Mouse (Mus musculus) kidney, postnatal 36 days (tissue): ENCODE measurements at regions not wholly inside any gene's neighbourhood (a gene's known extent, or its start where the extent isn't known, plus 50 kb on each side); places are given as distances from the start of the nearest gene placed in this dataset.

Experiments used
- DNase-seq, 2 experiments: peaks; one replicate each; pipeline ENCODE4 v3.0.0; 2021 to 2022; ENCODE audit warnings: mixed read lengths in 2 of 2

DNA sequence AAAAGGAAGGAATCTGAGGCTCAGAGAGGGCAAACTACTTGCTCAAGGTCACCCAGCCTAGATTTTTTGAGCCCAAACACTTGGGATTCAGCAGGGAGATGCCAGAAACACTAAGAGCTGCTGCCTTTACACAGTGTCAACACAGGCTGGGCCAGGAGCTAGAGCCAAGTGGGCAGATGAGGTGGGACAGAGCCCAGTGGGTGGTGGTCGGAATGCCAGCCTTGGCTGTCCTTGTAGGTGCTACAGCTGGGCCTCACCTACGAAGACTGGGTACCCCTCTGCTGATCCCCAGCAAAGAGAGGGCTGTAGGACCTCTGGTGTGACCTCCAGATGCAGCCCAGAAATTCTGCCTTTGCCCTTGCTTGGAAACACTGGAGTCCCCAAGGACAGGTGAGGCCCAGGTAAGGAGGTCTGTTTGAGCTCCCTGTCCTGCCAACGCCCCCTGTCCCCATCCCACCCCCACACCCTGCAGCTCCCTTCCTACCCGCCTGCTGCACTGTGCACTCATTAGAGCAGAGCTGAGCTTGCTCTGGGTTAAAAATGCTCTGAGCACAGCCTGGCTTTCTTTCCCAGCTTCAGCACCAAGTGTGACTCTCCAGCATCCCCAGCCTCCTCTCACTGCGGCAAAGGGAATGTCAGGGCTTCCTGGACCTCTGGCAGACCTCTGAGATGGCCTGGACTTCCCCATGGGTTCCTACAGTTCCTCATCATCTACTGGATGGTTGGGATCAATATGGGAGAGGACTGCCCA, 76.2 kb downstream of the Cstad start:
- no peak for DNase-seq

DNA sequence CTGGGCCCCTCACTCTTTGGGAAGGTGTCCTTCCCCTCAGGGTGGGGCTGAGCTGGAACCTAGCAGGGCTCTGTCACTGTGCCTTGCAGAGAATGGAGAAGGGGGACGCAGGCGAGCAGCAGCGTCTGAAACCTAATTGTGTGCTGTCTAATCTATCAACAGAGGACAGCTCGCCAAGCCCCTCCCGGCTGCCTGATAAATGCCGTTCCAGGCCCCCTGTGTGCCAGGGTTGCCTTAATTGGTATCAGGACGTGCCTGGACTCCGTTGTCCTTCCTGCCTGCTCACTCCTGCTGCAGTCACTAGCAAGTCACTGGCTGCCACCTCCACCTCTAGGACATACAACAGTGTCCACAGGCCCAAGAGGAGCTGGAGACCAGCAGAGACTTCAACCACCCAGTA, 72.6 kb downstream of the Cstad start:
- no peak for DNase-seq

DNA sequence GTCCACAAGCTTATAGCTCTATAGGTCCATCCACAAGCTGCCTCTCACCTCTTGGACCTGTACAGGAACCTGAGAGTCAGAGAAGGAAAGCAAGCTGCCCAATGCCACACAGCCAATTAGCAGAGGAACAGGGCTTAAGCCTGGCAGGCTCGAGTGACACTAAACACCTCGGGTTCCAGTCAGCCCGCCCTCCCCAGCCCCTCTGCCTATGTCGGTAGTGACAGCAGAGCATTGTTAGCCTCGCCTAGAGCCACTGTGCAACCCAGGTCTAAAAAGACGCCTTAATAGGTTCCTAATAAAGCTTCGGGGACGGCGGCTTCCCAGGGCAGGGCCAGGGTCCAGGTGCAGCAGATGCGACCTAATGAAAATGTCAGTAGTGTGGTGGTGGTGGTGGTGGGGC, 66.3 kb downstream of the Cstad start:
- no peak for DNase-seq

DNA sequence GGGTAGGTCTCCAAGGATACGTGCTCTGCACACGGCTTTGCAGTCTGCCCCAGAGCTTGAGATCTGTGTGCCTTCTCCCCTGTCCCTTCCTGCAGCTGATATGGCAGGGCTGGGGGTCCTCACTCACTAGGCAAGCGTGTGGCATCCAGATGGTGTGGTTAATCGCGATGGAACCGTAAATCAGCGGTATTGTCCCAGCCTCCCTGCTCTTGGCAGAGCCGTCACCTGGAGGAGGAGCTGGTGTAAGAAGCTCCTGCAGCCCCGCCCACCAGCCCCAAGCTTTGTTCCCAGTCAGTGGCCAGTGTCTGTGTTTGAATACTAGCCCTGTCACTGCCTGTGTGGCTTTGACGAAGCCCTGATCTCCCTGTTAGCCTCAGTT, 65.8 kb downstream of the Cstad start:
- peak in 1 of 2 experiments; percentile 49 for DNase-seq

DNA sequence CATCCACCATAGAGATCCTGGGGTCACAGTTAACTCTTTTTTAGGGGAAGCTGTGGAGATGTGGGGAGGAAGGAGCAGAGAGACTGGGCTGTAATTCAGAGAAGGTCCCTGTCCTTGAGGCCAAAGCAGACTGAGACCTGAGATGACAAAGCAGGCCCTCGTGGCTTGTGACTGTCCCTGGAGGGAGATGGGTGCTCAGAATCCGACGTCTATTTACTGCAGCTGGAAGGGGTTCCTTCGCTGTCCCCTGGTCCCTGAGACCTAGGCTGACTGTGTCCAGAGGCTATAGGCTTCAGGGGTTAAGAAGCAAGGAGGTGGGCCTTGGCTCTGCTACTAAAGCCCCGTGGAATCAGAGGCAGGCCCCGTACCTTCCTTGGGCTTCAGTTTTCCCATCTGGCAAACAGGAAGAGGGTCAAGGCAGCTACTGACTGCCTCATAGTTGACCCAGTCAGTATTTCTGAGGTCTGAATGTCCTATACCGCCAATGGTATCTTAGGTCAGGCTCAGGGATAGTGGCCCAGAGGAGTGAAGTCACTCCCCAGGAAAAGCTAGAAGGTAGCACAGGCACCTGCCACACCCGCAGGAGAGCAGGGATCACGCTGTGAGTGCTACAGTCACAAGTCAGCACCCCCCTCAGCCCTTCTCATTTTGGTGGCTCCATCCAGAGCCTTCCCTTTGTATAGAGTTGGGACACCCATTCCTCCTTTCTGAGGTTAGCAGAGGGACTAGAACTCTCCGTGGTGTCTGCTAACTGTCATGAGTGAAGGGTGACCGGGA, 65.2 kb downstream of the Cstad start:
- no peak for DNase-seq

DNA sequence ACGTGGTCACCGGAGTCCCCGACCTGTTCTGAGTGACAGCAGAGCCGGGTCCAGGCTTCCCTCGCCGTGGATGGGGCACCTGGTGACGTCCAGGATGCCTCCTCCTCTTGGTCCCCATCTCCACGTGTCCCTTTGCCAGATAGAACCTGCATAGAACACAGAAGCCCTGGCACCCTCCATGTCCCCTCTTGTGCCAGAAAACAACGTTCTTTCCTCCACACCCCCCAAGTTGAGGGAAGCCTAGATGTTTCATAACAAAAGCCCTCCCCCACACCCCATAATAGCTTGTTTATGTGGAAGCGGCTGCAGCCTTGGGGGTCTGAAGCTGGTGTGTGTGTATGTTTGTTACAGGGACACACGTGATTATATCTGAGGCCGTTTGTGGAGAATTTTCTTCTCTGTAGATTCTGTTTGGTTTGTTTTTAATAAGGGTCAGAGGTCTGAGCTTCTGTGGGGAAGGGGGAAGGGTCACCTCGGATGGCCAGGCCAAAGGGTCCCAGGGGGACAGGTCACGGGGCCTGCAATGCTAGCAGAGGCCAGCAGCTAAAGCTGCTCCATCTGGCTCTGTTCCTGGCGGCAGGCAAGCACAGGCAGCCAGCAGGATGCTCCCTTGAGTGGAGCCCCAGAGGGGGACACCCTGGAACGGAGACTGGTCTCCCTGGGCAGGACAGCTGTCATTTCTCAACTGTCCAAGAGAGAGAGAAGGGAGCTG, 64.2 kb downstream of the Cstad start:
- DNase-seq = peak; percentile 80 to 85
